Mouse (Mus musculus) urinary bladder, postnatal 10 days (tissue): ENCODE measurements around the gene Slc6a13.
A peak's percentile ranks its signal among the peaks of the same experiment; 100 is the strongest.

Experiments
- DNase-seq: peaks from one replicate; pipeline ENCODE4 v3.0.0; 2022; ENCODE audit warnings: low spot score

Slc6a13 gene

GRCm38 (mm10) chr6:121299954-121300353, at the start of gene Slc6a13:
TSS of gene Slc6a13 (plus strand) at chr6:121300227.
- no peak for DNase-seq

GRCm38 (mm10) chr6:121250406-121250805, 49.6 kb upstream of the Slc6a13 start:
- DNase-seq, result no peak

- no peak for DNase-seq
These were observed 48.8 kb upstream of the Slc6a13 start for GRCm38 (mm10) chr6:121251256-121251655.

- DNase-seq, result peak; percentile 27
These were observed 39.5 kb upstream of the Slc6a13 start for GRCm38 (mm10) chr6:121260548-121260947.

GRCm38 (mm10) chr6:121261233-121261632, 38.8 kb upstream of the Slc6a13 start:
- DNase-seq, result no peak

GRCm38 (mm10) chr6:121262004-121262403, 38.0 kb upstream of the Slc6a13 start:
- no peak for DNase-seq

GRCm38 (mm10) chr6:121262496-121262895, 37.5 kb upstream of the Slc6a13 start:
- DNase-seq, result no peak

- no peak for DNase-seq
These were observed 29.9 kb upstream of the Slc6a13 start for GRCm38 (mm10) chr6:121270156-121270555.

- no peak for DNase-seq
These were observed 28.3 kb upstream of the Slc6a13 start for GRCm38 (mm10) chr6:121271707-121272074.

GRCm38 (mm10) chr6:121272075-121272800, 27.8 kb upstream of the Slc6a13 start:
- no peak for DNase-seq

GRCm38 (mm10) chr6:121274356-121274755, 25.7 kb upstream of the Slc6a13 start:
- DNase-seq, result no peak

GRCm38 (mm10) chr6:121284132-121284531, 15.9 kb upstream of the Slc6a13 start:
- no peak for DNase-seq

- DNase-seq, result no peak
These were observed 710 bp upstream of the Slc6a13 start for GRCm38 (mm10) chr6:121299317-121299716.

- no peak for DNase-seq
These were observed 477 bp downstream of the Slc6a13 start for GRCm38 (mm10) chr6:121300504-121300903.

GRCm38 (mm10) chr6:121303466-121304220, 3.6 kb downstream of the Slc6a13 start:
- DNase-seq, result no peak

- DNase-seq, result no peak
These were observed 4.6 kb downstream of the Slc6a13 start for GRCm38 (mm10) chr6:121304630-121305029.

GRCm38 (mm10) chr6:121305571-121305970, 5.5 kb downstream of the Slc6a13 start:
- DNase-seq, result no peak

GRCm38 (mm10) chr6:121310984-121311383, 11.0 kb downstream of the Slc6a13 start:
- no peak for DNase-seq

GRCm38 (mm10) chr6:121319099-121319498, 19.1 kb downstream of the Slc6a13 start:
- no peak for DNase-seq

GRCm38 (mm10) chr6:121322381-121323110, 22.5 kb downstream of the Slc6a13 start:
- no peak for DNase-seq

GRCm38 (mm10) chr6:121325298-121325697, 25.3 kb downstream of the Slc6a13 start:
- no peak for DNase-seq

GRCm38 (mm10) chr6:121325740-121326139, 25.7 kb downstream of the Slc6a13 start:
- DNase-seq, result no peak
